Mouse (Mus musculus): Measurements from ENCODE around the gene Mndal. TPM values are rescaled to one million over a fixed set of nuclear protein-coding genes. Genes with fewer than 3 reads are reported as not detected.
A peak's percentile ranks its signal among the peaks of the same experiment; 100 is the strongest.
"Not testable (repeated sequence)": the region's sequence is repeated elsewhere in the genome, so short reads cannot be mapped to it uniquely, and the experiment has no call there.

The Mndal gene
- total and polyA plus RNA-seq, 3 experiments, result 56.8 to 175 (median 107) TPM

- Histone ChIP-seq H3K4me3 (replicated peaks in 1 of 3; ENCODE audit: low read depth in 2 of 3, low read length in 2 of 3, poor library complexity in 1 of 3) (peak overlapping the region in 2 of 3 experiments; percentile 17 to 47), H3K9me3 (replicated peaks; ENCODE audit: low read length) (no peaks in the 10 kb centered on the region), H3K36me3 (replicated peaks in 1 of 2; ENCODE audit: control insufficient read depth in 1 of 2, insufficient read depth in 1 of 2, low read length in 1 of 2) (no peaks in the 10 kb centered on the region), H3K27me3 (replicated peaks) (no peaks in the 10 kb centered on the region), H3K4me2 (ENCODE audit: insufficient read depth, low read depth, poor library complexity, severe bottlenecking) (peak overlapping the region; percentile 32; the same call in 1 of the 2 replicates), H3K79me2 (replicated peaks; ENCODE audit: control insufficient read depth, extremely low read depth, insufficient read depth, poor library complexity, severe bottlenecking) (peaks cover 8% of the 10 kb centered on the region), H3K4me1 (ENCODE audit: control insufficient read depth in 1 of 2, insufficient read depth in 2 of 2) (peaks cover 0 to 6% of the 10 kb centered on the region in 2 experiments; a peak in 2 of 4 replicates), H3K27ac (ENCODE audit: insufficient read depth, low read depth) (no peak overlapping the region), H3K9ac (ENCODE audit: insufficient read depth, low read depth) (peak overlapping the region; percentile 34; the same call in 1 of the 2 replicates)
- dilution Hi-C loops (cut with MboI; ENCODE audit: extremely low pct_ligation_motif_present, extremely low pct_unique_long_range_greater_than_20kb, low sequenced_read_pairs), result no loop called here
- no peak for DNase-seq (ENCODE audit: extremely low read depth)
- TF ChIP-seq SMC3 (IDR thresholded peaks at IDR 0.05; ENCODE audit: low read depth, low read length) (no peak), POLR2A (IDR thresholded peaks at IDR 0.05; ENCODE audit: low read depth, low read length) (no peak), USF2 (conservative IDR thresholded peaks at IDR 0.05; ENCODE audit: low read depth, low read length) (no peak), SIN3A (IDR thresholded peaks at IDR 0.05; ENCODE audit: low read length) (no peak), ZNF384 (IDR thresholded peaks at IDR 0.05; ENCODE audit: low read depth, low read length) (no peak), BHLHE40 (IDR thresholded peaks at IDR 0.05; ENCODE audit: low read depth, low read length) (no peak), JUN (IDR thresholded peaks at IDR 0.05; ENCODE audit: insufficient read depth, low read depth, low read length) (no peak), UBTF (IDR thresholded peaks at IDR 0.05; ENCODE audit: low read depth, low read length) (no peak), MEF2A (IDR thresholded peaks at IDR 0.05; ENCODE audit: borderline replicate concordance, low read depth, low read length) (no peak), GABPA (IDR thresholded peaks at IDR 0.05; ENCODE audit: insufficient replicate concordance, low read depth, low read length) (no peak), MXI1 (IDR thresholded peaks at IDR 0.05; ENCODE audit: low read depth, low read length) (no peak), MAX (IDR thresholded peaks at IDR 0.05; ENCODE audit: low read length) (no peak), TCF12 (IDR thresholded peaks at IDR 0.05; ENCODE audit: low read depth, low read length) (no peak), NRF1 (IDR thresholded peaks at IDR 0.05; ENCODE audit: low read depth, low read length) (no peak), PAX5 (IDR thresholded peaks at IDR 0.05; ENCODE audit: low read length) (no peak), ETS1 (conservative IDR thresholded peaks at IDR 0.05; ENCODE audit: low read depth, low read length) (no peak), ZKSCAN1 (IDR thresholded peaks at IDR 0.05; ENCODE audit: borderline replicate concordance, low read depth, low read length) (no peak)
- in situ Hi-C loops (cut with MboI; ENCODE audit: low pct_ligation_motif_present, low pct_unique_long_range_greater_than_20kb, low sequenced_read_pairs), result no loop called here
Observed at GRCm38 (mm10) chr1:173911808-173912464, 30.4 kb downstream of the Mndal start.

GRCm38 (mm10) chr1:173908390-173908789 is 33.9 kb downstream of the Mndal start:
- H3K9me3 ChIP-seq (replicated peaks; ENCODE audit: low read length); dilution Hi-C loops (cut with MboI; ENCODE audit: extremely low pct_ligation_motif_present, extremely low pct_unique_long_range_greater_than_20kb, low sequenced_read_pairs); H3K4me3 ChIP-seq (replicated peaks in 1 of 3; ENCODE audit: low read depth in 2 of 3, low read length in 2 of 3, poor library complexity in 1 of 3); H3K79me2 ChIP-seq (replicated peaks; ENCODE audit: control insufficient read depth, extremely low read depth, insufficient read depth, poor library complexity, severe bottlenecking); DNase-seq (ENCODE audit: extremely low read depth); H3K27me3 ChIP-seq (replicated peaks); H3K36me3 ChIP-seq (replicated peaks in 1 of 2; ENCODE audit: control insufficient read depth in 1 of 2, insufficient read depth in 1 of 2, low read length in 1 of 2); H3K9ac ChIP-seq (ENCODE audit: insufficient read depth, low read depth); H3K4me2 ChIP-seq (ENCODE audit: insufficient read depth, low read depth, poor library complexity, severe bottlenecking); in situ Hi-C loops (cut with MboI; ENCODE audit: low pct_ligation_motif_present, low pct_unique_long_range_greater_than_20kb, low sequenced_read_pairs); H3K27ac ChIP-seq (ENCODE audit: insufficient read depth, low read depth): not testable (repeated sequence)
- H3K4me1 ChIP-seq (ENCODE audit: control insufficient read depth in 1 of 2, insufficient read depth in 2 of 2), result peaks cover 0 to 23% of the 10 kb centered on the region in 2 experiments; a peak in 2 of 4 replicates
